Mouse (Mus musculus): ENCODE measurements around the gene Dis3l.

The Dis3l gene

GRCm38 (mm10) chr9:64341254-64341566, at the start of gene Dis3l:
TSS of gene Dis3l (minus strand) at chr9:64341288.
- no peak for DNase-seq (ENCODE audit: low spot score in 2 of 2)

GRCm38 (mm10) chr9:64389576-64390292, 48.6 kb upstream of the Dis3l start:
- DNase-seq (ENCODE audit: low spot score in 2 of 2), result peak in 1 of 2 experiments; percentile 15

DNA sequence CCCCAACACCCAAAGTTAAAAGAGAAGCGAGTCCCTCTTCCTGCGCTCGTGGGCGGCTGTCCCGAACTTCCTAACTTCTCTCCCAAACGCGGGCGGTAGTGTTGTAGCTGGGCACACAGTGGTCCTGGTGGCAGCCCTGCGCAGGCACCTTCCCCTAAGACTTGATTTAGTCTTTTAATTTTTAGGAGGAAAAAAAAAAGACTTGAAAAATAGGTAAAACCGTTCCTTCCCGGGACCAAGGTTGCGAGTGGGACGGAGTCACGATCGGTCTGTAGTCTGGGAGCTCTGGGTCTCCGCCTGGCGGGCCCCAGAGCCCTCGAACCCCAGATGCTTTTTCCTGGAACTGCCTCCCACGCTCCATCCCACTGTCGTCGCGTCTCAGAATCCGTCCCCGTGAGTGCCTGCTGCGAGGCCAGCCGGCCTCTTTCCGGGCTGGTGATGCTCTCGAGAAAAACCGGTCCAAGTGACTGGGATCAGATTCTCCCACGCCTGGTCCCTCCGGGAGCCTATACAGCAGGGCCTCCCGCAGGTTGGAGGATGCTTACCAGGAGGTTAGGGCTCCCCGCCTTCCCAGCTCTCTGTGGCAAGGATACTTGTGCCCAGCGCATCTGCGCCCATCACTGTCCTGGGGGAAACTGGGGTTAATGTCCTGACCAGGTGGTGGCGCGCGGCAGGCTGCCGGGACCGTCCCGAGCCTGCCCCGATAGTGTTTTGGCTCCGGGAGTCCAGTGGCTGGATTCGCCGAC, 45.6 kb upstream of the Dis3l start:
- peak in 1 of 2 experiments; percentile 36 for DNase-seq (ENCODE audit: low spot score in 2 of 2)

DNA sequence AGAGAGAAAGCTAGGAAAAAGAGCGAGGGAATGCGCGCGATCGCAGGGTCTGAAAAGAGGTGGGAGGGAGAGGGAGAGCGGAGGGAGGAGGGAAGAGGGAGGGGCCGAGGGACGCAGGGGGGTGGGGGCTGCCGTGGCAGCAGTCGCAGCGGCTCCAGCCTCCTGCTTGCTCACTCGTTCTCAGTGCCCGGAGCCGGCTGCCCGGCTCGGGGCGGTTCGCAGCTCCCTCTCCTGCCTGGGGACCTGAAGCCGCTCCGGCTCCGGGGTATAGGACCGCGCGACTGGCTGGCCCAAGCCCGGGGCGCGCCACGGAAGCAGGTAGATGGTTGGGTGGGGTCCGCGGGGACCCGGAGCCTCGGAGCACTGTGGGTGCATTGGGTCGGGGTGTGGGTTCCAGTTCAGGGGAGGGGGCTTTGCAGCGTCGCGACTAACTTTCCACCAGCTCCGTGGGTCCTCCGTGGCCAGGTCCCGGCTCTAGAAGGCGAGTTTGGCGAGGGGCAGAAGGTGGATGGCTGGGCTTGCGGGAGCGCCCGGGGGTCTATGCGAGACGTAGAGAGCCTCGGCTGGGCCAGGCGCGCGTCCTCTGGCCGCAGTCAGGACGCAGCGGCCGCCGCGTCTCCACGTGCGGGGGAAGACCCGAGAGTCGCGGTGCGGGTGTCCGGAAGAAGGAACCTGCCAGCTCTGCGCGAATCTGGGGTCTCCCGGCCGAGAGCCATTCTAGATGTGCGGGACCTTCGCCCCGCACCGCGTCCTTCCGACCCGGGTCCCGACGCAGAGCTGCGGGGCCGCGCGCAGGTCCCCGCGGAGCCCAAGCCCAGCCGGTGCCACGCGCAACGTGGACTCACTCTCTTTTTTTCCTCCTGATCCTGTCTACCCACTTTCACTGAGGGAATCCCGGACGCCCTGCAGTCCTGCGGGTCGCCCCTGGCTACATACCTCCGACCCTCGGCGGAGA, 44.7 kb upstream of the Dis3l start, which contains the start of gene Megf11:
Gene Megf11, plus strand, starts transcription at position 116 of the 955 bp plus-strand sequence.
- DNase-seq (ENCODE audit: low spot score in 2 of 2), result peak; percentile 67 to 75

- DNase-seq (ENCODE audit: low spot score in 2 of 2), result peak in 1 of 2 experiments; percentile 36
Observed at GRCm38 (mm10) chr9:64383021-64383788, 42.1 kb upstream of the Dis3l start.

GRCm38 (mm10) chr9:64376380-64376779, 35.3 kb upstream of the Dis3l start:
- no peak for DNase-seq (ENCODE audit: low spot score in 2 of 2)

GRCm38 (mm10) chr9:64371305-64371819, 30.3 kb upstream of the Dis3l start:
- DNase-seq (ENCODE audit: low spot score in 2 of 2), result no peak

DNA sequence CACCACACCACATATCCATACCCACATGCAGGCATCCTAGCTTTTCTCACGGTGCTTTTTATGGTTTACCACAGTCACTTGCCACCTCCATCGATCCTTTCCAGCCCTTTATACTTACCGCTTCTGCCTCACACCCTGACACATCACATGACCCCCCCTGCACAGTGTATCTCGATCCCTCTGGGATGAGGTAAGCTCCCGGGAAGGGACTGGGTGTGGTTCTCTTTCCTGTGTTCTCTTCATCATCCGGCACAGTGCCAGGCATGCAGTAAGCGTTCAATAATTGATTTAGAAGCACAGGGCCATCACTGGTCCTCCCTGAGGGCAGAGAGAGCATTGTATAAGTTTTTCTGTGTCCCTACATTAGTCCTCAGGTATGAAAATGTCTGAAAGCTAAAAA, 28.8 kb upstream of the Dis3l start:
- DNase-seq (ENCODE audit: low spot score in 2 of 2), result no peak

- DNase-seq (ENCODE audit: low spot score in 2 of 2), result no peak
Observed at GRCm38 (mm10) chr9:64361231-64361950, 20.3 kb upstream of the Dis3l start.

DNA sequence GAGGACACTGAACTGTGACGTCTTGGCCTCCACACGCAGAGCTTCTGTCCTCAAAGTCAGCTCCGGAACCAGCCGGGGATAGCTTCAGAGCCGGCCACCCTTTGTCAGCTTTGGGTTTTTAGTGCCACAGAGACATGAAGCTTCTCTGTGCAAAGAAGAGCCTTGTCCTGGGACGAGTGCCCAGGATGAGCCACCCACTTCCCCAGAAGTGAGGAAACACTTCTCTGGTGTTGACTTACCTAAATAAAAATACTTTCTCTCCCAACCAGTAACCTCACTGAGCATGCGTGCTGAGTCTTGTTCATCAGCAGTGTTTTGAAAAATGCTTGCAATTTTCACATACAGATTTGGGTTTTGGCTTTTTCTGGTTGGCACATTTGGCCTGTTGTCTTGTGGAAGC, 14.5 kb upstream of the Dis3l start:
- peak; percentile 53 to 63 for DNase-seq (ENCODE audit: low spot score in 2 of 2)

GRCm38 (mm10) chr9:64351191-64351590, 10.1 kb upstream of the Dis3l start:
- no peak for DNase-seq (ENCODE audit: low spot score in 2 of 2)

- DNase-seq (ENCODE audit: low spot score in 2 of 2), result no peak
Observed at GRCm38 (mm10) chr9:64349490-64349889, 8.4 kb upstream of the Dis3l start.

DNA sequence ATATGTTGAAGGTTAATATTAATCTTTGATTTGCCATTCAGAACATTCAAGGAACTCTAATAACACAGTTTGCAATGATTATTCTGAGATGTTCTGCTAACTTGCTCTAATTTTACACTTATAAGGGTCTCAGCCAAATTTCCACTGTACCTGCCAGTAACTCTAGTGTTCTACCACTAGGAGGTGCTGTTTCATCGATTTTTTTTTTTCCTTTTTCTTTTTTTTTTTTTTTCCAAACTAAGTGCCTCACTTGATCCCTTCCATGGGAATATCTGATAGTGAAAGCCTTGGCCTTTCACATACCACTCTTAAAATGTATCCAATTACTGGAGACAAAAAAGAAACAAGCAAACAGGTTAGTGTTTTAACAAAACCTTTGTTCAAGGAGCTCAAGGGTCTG, 6.3 kb upstream of the Dis3l start:
- no peak for DNase-seq (ENCODE audit: low spot score in 2 of 2)

DNA sequence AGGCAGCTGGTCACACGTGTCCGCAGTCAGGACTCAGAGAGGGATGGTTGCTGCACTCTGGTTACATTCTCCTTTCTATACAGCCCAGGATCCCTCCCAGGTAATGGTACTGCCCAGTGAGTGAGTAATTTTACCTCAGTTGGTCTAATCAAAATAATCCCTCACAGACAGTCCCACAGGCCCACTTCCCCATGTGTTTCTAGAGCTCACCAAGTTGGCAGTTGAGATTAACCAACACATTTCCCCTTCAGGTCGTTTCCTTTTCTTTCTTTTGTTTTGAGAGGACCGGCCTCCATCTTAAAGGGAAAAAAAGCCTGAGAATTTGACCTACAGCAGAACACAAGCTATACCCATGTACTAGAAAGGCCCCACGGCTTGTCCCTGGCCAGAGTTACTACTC, 4.8 kb upstream of the Dis3l start:
- no peak for DNase-seq (ENCODE audit: low spot score in 2 of 2)

GRCm38 (mm10) chr9:64343656-64344055, 2.6 kb upstream of the Dis3l start:
- DNase-seq (ENCODE audit: low spot score in 2 of 2), result no peak

GRCm38 (mm10) chr9:64341671-64342070, 583 bp upstream of the Dis3l start:
- no peak for DNase-seq (ENCODE audit: low spot score in 2 of 2)

GRCm38 (mm10) chr9:64340351-64341253, 486 bp downstream of the Dis3l start:
- DNase-seq (ENCODE audit: low spot score in 2 of 2), result peak; percentile 75 to 77

DNA sequence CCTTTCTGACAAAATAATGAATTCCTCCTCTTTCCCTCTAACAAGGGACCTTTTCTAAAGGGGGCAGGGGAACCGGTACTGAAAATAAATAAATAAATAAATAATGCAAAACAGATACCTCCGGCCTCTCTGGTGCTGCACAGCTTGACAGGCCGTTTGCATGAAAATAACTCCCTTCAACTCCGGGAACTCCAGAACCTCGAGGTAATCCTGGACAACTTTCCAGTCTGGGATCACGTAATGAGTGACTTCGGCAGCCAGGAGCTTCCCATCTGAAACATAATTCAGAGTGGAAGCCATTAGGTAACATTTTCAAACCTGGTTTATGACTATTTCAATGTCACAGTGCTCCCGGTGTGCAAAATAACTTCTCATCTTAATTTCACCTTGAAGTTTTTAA, 1.7 kb downstream of the Dis3l start:
- DNase-seq (ENCODE audit: low spot score in 2 of 2), result no peak

DNA sequence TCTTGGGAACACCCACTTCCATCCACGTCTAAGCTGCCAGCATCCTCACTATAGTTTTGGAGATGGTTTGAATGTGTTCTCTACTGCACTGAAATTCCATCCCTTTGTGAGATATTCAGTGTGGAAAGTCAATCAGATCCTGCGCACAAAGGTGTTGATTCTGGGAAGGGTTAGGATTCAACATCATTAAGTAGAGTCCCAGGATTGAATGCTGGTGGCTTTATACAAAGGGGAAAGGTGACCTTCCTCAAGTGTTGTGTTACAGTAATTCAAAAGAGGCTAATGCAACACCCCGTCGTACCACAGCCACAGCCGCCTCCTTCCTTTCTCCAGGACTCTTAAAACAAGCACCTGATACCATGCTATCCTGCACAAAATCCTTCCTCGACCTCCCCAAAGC, 5.3 kb downstream of the Dis3l start:
- no peak for DNase-seq (ENCODE audit: low spot score in 2 of 2)

Measured in right cerebral cortex, postnatal 10 days (tissue).